Mouse (Mus musculus) cerebellum, postnatal 4 days (tissue): ENCODE measurements at regions not wholly inside any gene's neighbourhood (a gene's known extent, or its start where the extent isn't known, plus 50 kb on each side); places are given as distances from the start of the nearest gene placed in this dataset.

Source experiments
- DNase-seq, 2 experiments: peaks; one replicate each; pipeline ENCODE4 v3.0.0; 2022; ENCODE audit warnings: low spot score in 2 of 2, mixed read lengths in 1 of 2

GRCm38 (mm10) chr2:45245506-45245905 lies 128.3 kb upstream of the Zeb2 start:
- no peak for DNase-seq

GRCm38 (mm10) chr2:45244491-45244890 lies 127.3 kb upstream of the Zeb2 start:
- no peak for DNase-seq

- DNase-seq: no peak
Measured at GRCm38 (mm10) chr2:45239501-45240292, 122.5 kb upstream of the Zeb2 start.

GRCm38 (mm10) chr2:45239001-45239400 lies 121.8 kb upstream of the Zeb2 start:
- DNase-seq: no peak

GRCm38 (mm10) chr2:45236168-45236700 lies 119.0 kb upstream of the Zeb2 start:
- DNase-seq: no peak

GRCm38 (mm10) chr2:45234148-45234547 lies 117.0 kb upstream of the Zeb2 start:
- DNase-seq: no peak

GRCm38 (mm10) chr2:45230351-45231209 lies 113.4 kb upstream of the Zeb2 start:
- no peak for DNase-seq

- no peak for DNase-seq
Measured at GRCm38 (mm10) chr2:45229501-45229900, 112.3 kb upstream of the Zeb2 start.

- no peak for DNase-seq
Measured at GRCm38 (mm10) chr2:45227276-45227944, 110.2 kb upstream of the Zeb2 start.

GRCm38 (mm10) chr2:45226045-45226370 lies 108.8 kb upstream of the Zeb2 start:
- no peak for DNase-seq

- no peak for DNase-seq
Measured at GRCm38 (mm10) chr2:45225364-45226044, 108.3 kb upstream of the Zeb2 start.

- no peak for DNase-seq
Measured at GRCm38 (mm10) chr2:45222213-45222612, 105.0 kb upstream of the Zeb2 start.

- no peak for DNase-seq
Measured at GRCm38 (mm10) chr2:45219851-45220250, 102.7 kb upstream of the Zeb2 start.

- DNase-seq: no peak
Measured at GRCm38 (mm10) chr2:45212833-45213232, 95.6 kb upstream of the Zeb2 start.

GRCm38 (mm10) chr2:45208526-45208925 lies 91.3 kb upstream of the Zeb2 start:
- no peak for DNase-seq

GRCm38 (mm10) chr2:45205756-45206155 lies 88.6 kb upstream of the Zeb2 start:
- no peak for DNase-seq

GRCm38 (mm10) chr2:45205211-45205610 lies 88.0 kb upstream of the Zeb2 start:
- no peak for DNase-seq

- no peak for DNase-seq
Measured at GRCm38 (mm10) chr2:45197955-45198631, 80.9 kb upstream of the Zeb2 start.

- DNase-seq: no peak
Measured at GRCm38 (mm10) chr2:45197342-45197741, 80.1 kb upstream of the Zeb2 start.

GRCm38 (mm10) chr2:45196511-45196910 lies 79.3 kb upstream of the Zeb2 start:
- no peak for DNase-seq

- no peak for DNase-seq
Measured at GRCm38 (mm10) chr2:45194335-45194734, 77.1 kb upstream of the Zeb2 start.
